Mouse (Mus musculus): Measurements from ENCODE around the gene Klhl40.
A peak's percentile ranks its signal among the peaks of the same experiment; 100 is the strongest.

Klhl40 gene

GRCm38 (mm10) chr9:121784801-121785200, 7.4 kb downstream of the Klhl40 start:
- DNase-seq: no peak

GRCm38 (mm10) chr9:121785261-121785660, 7.9 kb downstream of the Klhl40 start:
- no peak for DNase-seq

GRCm38 (mm10) chr9:121786359-121786758, 9.0 kb downstream of the Klhl40 start:
- no peak for DNase-seq

- peak; percentile 81 for DNase-seq
These were observed 13.8 kb downstream of the Klhl40 start for GRCm38 (mm10) chr9:121791206-121791605.

- DNase-seq: no peak
These were observed 14.5 kb downstream of the Klhl40 start, which contains the start of gene Hhatl for GRCm38 (mm10) chr9:121791757-121792521. Hhatl (minus strand) TSS chr9:121792507.

- peak; percentile 30 for DNase-seq
These were observed 17.6 kb downstream of the Klhl40 start for GRCm38 (mm10) chr9:121794972-121795539.

- DNase-seq: peak; percentile 57
These were observed 20.3 kb downstream of the Klhl40 start for GRCm38 (mm10) chr9:121797722-121798121.

GRCm38 (mm10) chr9:121798887-121799520, 21.6 kb downstream of the Klhl40 start:
- no peak for DNase-seq

GRCm38 (mm10) chr9:121802747-121803146, 25.3 kb downstream of the Klhl40 start:
- no peak for DNase-seq

GRCm38 (mm10) chr9:121807546-121807945, 30.1 kb downstream of the Klhl40 start:
- DNase-seq: no peak

GRCm38 (mm10) chr9:121807947-121808346, 30.5 kb downstream of the Klhl40 start:
- DNase-seq: no peak

- no peak for DNase-seq
These were observed 31.1 kb downstream of the Klhl40 start for GRCm38 (mm10) chr9:121808511-121808910.

- peak; percentile 52 for DNase-seq
These were observed 32.8 kb downstream of the Klhl40 start for GRCm38 (mm10) chr9:121810081-121810821.

GRCm38 (mm10) chr9:121815183-121815582, 37.8 kb downstream of the Klhl40 start:
- no peak for DNase-seq

- peak; percentile 46 for DNase-seq
These were observed 41.8 kb downstream of the Klhl40 start for GRCm38 (mm10) chr9:121819073-121819770.

GRCm38 (mm10) chr9:121819771-121820471, 42.5 kb downstream of the Klhl40 start:
- DNase-seq: no peak

GRCm38 (mm10) chr9:121820765-121821164, 43.4 kb downstream of the Klhl40 start:
- DNase-seq: no peak

- peak; percentile 53 for DNase-seq
These were observed 45.2 kb downstream of the Klhl40 start for GRCm38 (mm10) chr9:121822585-121822991.

GRCm38 (mm10) chr9:121823051-121823450, 45.6 kb downstream of the Klhl40 start:
- DNase-seq: no peak

- DNase-seq: no peak
These were observed 46.6 kb downstream of the Klhl40 start for GRCm38 (mm10) chr9:121823991-121824390.

- no peak for DNase-seq
These were observed 48.9 kb downstream of the Klhl40 start for GRCm38 (mm10) chr9:121826356-121826755.

GRCm38 (mm10) chr9:121828314-121828713, 50.9 kb downstream of the Klhl40 start:
- no peak for DNase-seq

Measured in lung, postnatal 10 days (tissue).